Mouse (Mus musculus): ENCODE data around the gene Mthfd1l.

Gene Mthfd1l

GRCm38 (mm10) chr10:4153031-4153430 is 180.1 kb downstream of the Mthfd1l start:
- DNase-seq (ENCODE audit: low spot score in 2 of 2) = no peak

GRCm38 (mm10) chr10:4154035-4154434 is 181.1 kb downstream of the Mthfd1l start:
- DNase-seq (ENCODE audit: low spot score in 2 of 2) = no peak

- no peak for DNase-seq (ENCODE audit: low spot score in 2 of 2)
Measured at GRCm38 (mm10) chr10:4155521-4155920, 182.6 kb downstream of the Mthfd1l start.

GRCm38 (mm10) chr10:4158533-4158932 is 185.6 kb downstream of the Mthfd1l start:
- DNase-seq (ENCODE audit: low spot score in 2 of 2) = no peak

- DNase-seq (ENCODE audit: low spot score in 2 of 2) = no peak
Measured at GRCm38 (mm10) chr10:4159541-4160090, 186.7 kb downstream of the Mthfd1l start.

GRCm38 (mm10) chr10:4160242-4160785 is 187.4 kb downstream of the Mthfd1l start:
- no peak for DNase-seq (ENCODE audit: low spot score in 2 of 2)

- no peak for DNase-seq (ENCODE audit: low spot score in 2 of 2)
Measured at GRCm38 (mm10) chr10:4162049-4162448, 189.1 kb downstream of the Mthfd1l start.

GRCm38 (mm10) chr10:4162976-4163375 is 190.1 kb downstream of the Mthfd1l start:
- DNase-seq (ENCODE audit: low spot score in 2 of 2) = no peak

GRCm38 (mm10) chr10:4164681-4165080 is 191.8 kb downstream of the Mthfd1l start:
- no peak for DNase-seq (ENCODE audit: low spot score in 2 of 2)

GRCm38 (mm10) chr10:4168222-4168798 is 195.4 kb downstream of the Mthfd1l start:
- DNase-seq (ENCODE audit: low spot score in 2 of 2) = no peak

GRCm38 (mm10) chr10:4174229-4174628 is 201.3 kb downstream of the Mthfd1l start:
- DNase-seq (ENCODE audit: low spot score in 2 of 2) = no peak

GRCm38 (mm10) chr10:4174717-4175116 is 201.8 kb downstream of the Mthfd1l start:
- DNase-seq (ENCODE audit: low spot score in 2 of 2) = no peak

- no peak for DNase-seq (ENCODE audit: low spot score in 2 of 2)
Measured at GRCm38 (mm10) chr10:4177285-4177684, 204.4 kb downstream of the Mthfd1l start.

GRCm38 (mm10) chr10:4179049-4179790 is 206.3 kb downstream of the Mthfd1l start:
- DNase-seq (ENCODE audit: low spot score in 2 of 2) = no peak

GRCm38 (mm10) chr10:4181953-4182352 is 209.0 kb downstream of the Mthfd1l start:
- DNase-seq (ENCODE audit: low spot score in 2 of 2) = no peak

GRCm38 (mm10) chr10:4182406-4182805 is 209.5 kb downstream of the Mthfd1l start:
- DNase-seq (ENCODE audit: low spot score in 2 of 2) = no peak

- DNase-seq (ENCODE audit: low spot score in 2 of 2) = peak in 1 of 2 experiments; percentile 21
Measured at GRCm38 (mm10) chr10:4188614-4189402, 215.9 kb downstream of the Mthfd1l start.

- DNase-seq (ENCODE audit: low spot score in 2 of 2) = no peak
Measured at GRCm38 (mm10) chr10:4189422-4189821, 216.5 kb downstream of the Mthfd1l start.

- no peak for DNase-seq (ENCODE audit: low spot score in 2 of 2)
Measured at GRCm38 (mm10) chr10:4198978-4199377, 226.1 kb downstream of the Mthfd1l start.

GRCm38 (mm10) chr10:4199926-4200325 is 227.0 kb downstream of the Mthfd1l start:
- DNase-seq (ENCODE audit: low spot score in 2 of 2) = no peak

GRCm38 (mm10) chr10:4200546-4201104 is 227.7 kb downstream of the Mthfd1l start:
- no peak for DNase-seq (ENCODE audit: low spot score in 2 of 2)

GRCm38 (mm10) chr10:4201141-4201540 is 228.2 kb downstream of the Mthfd1l start:
- no peak for DNase-seq (ENCODE audit: low spot score in 2 of 2)

Measured in spleen, postnatal 4 days (tissue).